7 mouse cellular contexts compared by ENCODE assay signal in genomic region chr3:103057752-103058151, GRCm38 (mm10). TPM values are rescaled to one million over a fixed set of nuclear protein-coding genes. Genes with fewer than 3 reads are reported as not detected.
DNase-seq lines count a peak whose midpoint lies in the region; ATAC-seq and TF ChIP-seq lines count a peak whose summit lies in the region.

No protein-coding gene starts in this region.

- no peaks in the 10 kb centered on the region for H3K9me3 ChIP-seq in lung, postnatal 0 days (ENCODE audit: low read length)
- H3K9me3 ChIP-seq in hindbrain, postnatal 0 days (ENCODE audit: low read length) = no peaks in the 10 kb centered on the region
- no peaks in the 10 kb centered on the region for H3K9me3 ChIP-seq in midbrain, embryonic 14.5 days (ENCODE audit: control insufficient read depth, low read length)

- no peak for TF ChIP-seq POLR2A in embryonic fibroblast, embryonic 13.5 days (IDR thresholded peaks at IDR 0.05; ENCODE audit: low read depth, low read length)

- ATAC-seq in lung, postnatal 0 days = peak; percentile 16
- ATAC-seq in hindbrain, postnatal 0 days = peak; percentile 64
- ATAC-seq in midbrain, embryonic 14.5 days (ENCODE audit: low FRiP score, low TSS enrichment) = peak; percentile 38; the same call in 1 of the 2 replicates

- no peak overlapping the region for H3K9ac ChIP-seq in lung, postnatal 0 days (replicated peaks; ENCODE audit: low read depth)
- H3K9ac ChIP-seq in hindbrain, postnatal 0 days (replicated peaks; ENCODE audit: low read length) = peak overlapping the region; percentile 76
- peak overlapping the region; percentile 87; the same call in 1 of the 2 replicates for H3K9ac ChIP-seq in midbrain, embryonic 14.5 days (replicated peaks; ENCODE audit: low read length)

- H3K4me2 ChIP-seq in lung, postnatal 0 days (replicated peaks; ENCODE audit: low read depth, low read length) = peak overlapping the region; percentile 59
- H3K4me2 ChIP-seq in hindbrain, postnatal 0 days (ENCODE audit: low read depth, low read length) = peak overlapping the region; percentile 69
- H3K4me2 ChIP-seq in midbrain, embryonic 14.5 days (ENCODE audit: low read length) = peak overlapping the region; percentile 64

- TF ChIP-seq CTCF in lung, postnatal 0 days (IDR thresholded peaks at IDR 0.05) = no peak
- TF ChIP-seq CTCF in embryonic fibroblast, embryonic 13.5 days (IDR thresholded peaks at IDR 0.05; ENCODE audit: borderline replicate concordance, insufficient read depth, low read length) = no peak
- no peak for TF ChIP-seq CTCF in hindbrain, postnatal 0 days (IDR thresholded peaks at IDR 0.05; ENCODE audit: low read depth)

- no peak for DNase-seq in lung, postnatal 0 days (ENCODE audit: low spot score)
- no peak for DNase-seq in lung, adult 18-20 months
- no peak for DNase-seq in hindbrain, postnatal 0 days (ENCODE audit: low spot score)
- DNase-seq in midbrain, embryonic 14.5 days = no peak
- DNase-seq in adrenal gland, adult 18-20 months (ENCODE audit: low spot score in 2 of 2) = no peak
- no peak for DNase-seq in ovary, postnatal 14 days (ENCODE audit: low spot score)

- peaks cover 3% of the 10 kb centered on the region; the same call in 1 of the 2 replicates for H3K4me1 ChIP-seq in lung, postnatal 0 days (ENCODE audit: insufficient read depth, low read depth, low read length)
- no peaks in the 10 kb centered on the region for H3K4me1 ChIP-seq in embryonic fibroblast, embryonic 13.5 days (ENCODE audit: control insufficient read depth, insufficient read depth, low read length)
- H3K4me1 ChIP-seq in hindbrain, postnatal 0 days (ENCODE audit: insufficient read depth, low read length) = 0 out of 2 replicates have a peak, but pooled peaks cover 4% of the 10 kb centered on the region
- peaks cover 7% of the 10 kb centered on the region for H3K4me1 ChIP-seq in midbrain, embryonic 14.5 days (ENCODE audit: control insufficient read depth, insufficient read depth, low read length)

- peaks cover 29% of the 10 kb centered on the region for H3K36me3 ChIP-seq in lung, postnatal 0 days (ENCODE audit: insufficient read depth, low read length)
- peaks cover 32% of the 10 kb centered on the region for H3K36me3 ChIP-seq in hindbrain, postnatal 0 days (ENCODE audit: insufficient read depth, low read length)
- H3K36me3 ChIP-seq in midbrain, embryonic 14.5 days (ENCODE audit: control insufficient read depth, insufficient read depth, low read length) = peaks cover 71% of the 10 kb centered on the region

- WGBS in lung, postnatal 0 days = 3% methylated on average over 10 of the region's 10 CpGs
- WGBS in hindbrain, postnatal 0 days = under 1% methylated on average over 10 of the region's 10 CpGs
- WGBS in midbrain, embryonic 14.5 days = 2% methylated on average over 10 of the region's 10 CpGs

- peak overlapping the region; percentile 84 for H3K4me3 ChIP-seq in lung, postnatal 0 days (ENCODE audit: low read depth, low read length)
- H3K4me3 ChIP-seq in embryonic fibroblast, embryonic 13.5 days (ENCODE audit: insufficient read depth, low read length) = no peak overlapping the region
- H3K4me3 ChIP-seq in hindbrain, postnatal 0 days (ENCODE audit: low read length) = peak overlapping the region; percentile 70
- H3K4me3 ChIP-seq in midbrain, embryonic 14.5 days (replicated peaks; ENCODE audit: low read depth, low read length) = peak overlapping the region; percentile 74

- H3K27me3 ChIP-seq in lung, postnatal 0 days (replicated peaks; ENCODE audit: insufficient read depth, low read length) = no peaks in the 10 kb centered on the region
- H3K27me3 ChIP-seq in hindbrain, postnatal 0 days (ENCODE audit: insufficient read depth, low read length) = no peaks in the 10 kb centered on the region
- no peaks in the 10 kb centered on the region for H3K27me3 ChIP-seq in midbrain, embryonic 14.5 days (ENCODE audit: control insufficient read depth, insufficient read depth, low read length)

- H3K27ac ChIP-seq in lung, postnatal 0 days (ENCODE audit: low read length) = peak overlapping the region; percentile 97
- peak overlapping the region; percentile 60 for H3K27ac ChIP-seq in embryonic fibroblast, embryonic 13.5 days (ENCODE audit: insufficient read depth, low read length)
- H3K27ac ChIP-seq in hindbrain, postnatal 0 days = peak overlapping the region; percentile 91; the same call in 1 of the 2 replicates
- H3K27ac ChIP-seq in midbrain, embryonic 14.5 days (replicated peaks; ENCODE audit: low read depth, low read length) = peak overlapping the region; percentile 92

- no peak for TF ChIP-seq EP300 in lung, postnatal 0 days (IDR thresholded peaks at IDR 0.05)

RNA-seq across cellular contexts. Expression of gene Nras, which starts 0.3 kb away (rescaled TPM):
- polyA plus RNA-seq in lung, postnatal 0 days (2015; fragmentation: Nextera tagmentation; extraction: Ambion mirVana) = 48.0 and 53.6 TPM in 2 replicates
- 92.3 and 105 TPM in 2 replicates for polyA plus RNA-seq in embryonic fibroblast, embryonic 13.5 days (2011; ENCODE audit: insufficient read length, low read depth, missing spikeins)
- total RNA-seq in hindbrain, postnatal 0 days (2014; rRNA removed) = 47.8 and 53.6 TPM in 2 replicates
- polyA plus RNA-seq in hindbrain, postnatal 0 days (2015; fragmentation: Nextera tagmentation; extraction: Ambion mirVana) = 67.1 and 73.7 TPM in 2 replicates
- polyA plus RNA-seq in midbrain, embryonic 14.5 days (2014; fragmentation: Nextera tagmentation; extraction: Ambion mirVana) = 95.7 and 95.8 TPM in 2 replicates
- 10 to 100 TPM; 49.1 to 49.4 TPM for total RNA-seq in adrenal gland, adult 18-20 months (2021)

RNA-seq across cellular contexts. Expression of gene Ampd1, which starts 16.1 kb away (rescaled TPM):
- 0.44 and 0.45 TPM in 2 replicates for polyA plus RNA-seq in lung, postnatal 0 days (2015; fragmentation: Nextera tagmentation; extraction: Ambion mirVana)
- not detected in 2 replicates for polyA plus RNA-seq in embryonic fibroblast, embryonic 13.5 days (2011; ENCODE audit: insufficient read length, low read depth, missing spikeins)
- 0.07 and 2.6 TPM in 2 replicates for total RNA-seq in hindbrain, postnatal 0 days (2014; rRNA removed)
- not detected in 2 replicates for polyA plus RNA-seq in hindbrain, postnatal 0 days (2015; fragmentation: Nextera tagmentation; extraction: Ambion mirVana)
- not detected in 2 replicates for polyA plus RNA-seq in midbrain, embryonic 14.5 days (2014; fragmentation: Nextera tagmentation; extraction: Ambion mirVana)
- total RNA-seq in adrenal gland, adult 18-20 months (2021) = under 1 TPM in 1 of 2 experiments, not detected in 1; 0.35 TPM

RNA-seq across cellular contexts. Expression of gene Csde1, which starts 37.5 kb away (rescaled TPM):
- 167 and 191 TPM in 2 replicates for polyA plus RNA-seq in lung, postnatal 0 days (2015; fragmentation: Nextera tagmentation; extraction: Ambion mirVana)
- 496 and 517 TPM in 2 replicates for polyA plus RNA-seq in embryonic fibroblast, embryonic 13.5 days (2011; ENCODE audit: insufficient read length, low read depth, missing spikeins)
- 215 and 224 TPM in 2 replicates for total RNA-seq in hindbrain, postnatal 0 days (2014; rRNA removed)
- polyA plus RNA-seq in hindbrain, postnatal 0 days (2015; fragmentation: Nextera tagmentation; extraction: Ambion mirVana) = 277 TPM in 2 replicates
- 416 and 554 TPM in 2 replicates for polyA plus RNA-seq in midbrain, embryonic 14.5 days (2014; fragmentation: Nextera tagmentation; extraction: Ambion mirVana)
- 100 to 1,000 TPM; 423 to 430 TPM for total RNA-seq in adrenal gland, adult 18-20 months (2021)

RNA-seq across cellular contexts. Expression of gene Dennd2c, which starts 44.7 kb away (rescaled TPM):
- polyA plus RNA-seq in lung, postnatal 0 days (2015; fragmentation: Nextera tagmentation; extraction: Ambion mirVana) = 3.4 and 3.5 TPM in 2 replicates
- 4.8 and 5.3 TPM in 2 replicates for polyA plus RNA-seq in embryonic fibroblast, embryonic 13.5 days (2011; ENCODE audit: insufficient read length, low read depth, missing spikeins)
- 0.94 and 1.7 TPM in 2 replicates for total RNA-seq in hindbrain, postnatal 0 days (2014; rRNA removed)
- polyA plus RNA-seq in hindbrain, postnatal 0 days (2015; fragmentation: Nextera tagmentation; extraction: Ambion mirVana) = 0.73 and 0.79 TPM in 2 replicates
- polyA plus RNA-seq in midbrain, embryonic 14.5 days (2014; fragmentation: Nextera tagmentation; extraction: Ambion mirVana) = 0.84 and 0.97 TPM in 2 replicates
- total RNA-seq in adrenal gland, adult 18-20 months (2021) = under 1 TPM; 0.67 to 0.86 TPM
